Mouse (Mus musculus) bone marrow, adult 2 months (tissue): Measurements from ENCODE around the gene Slc26a10.

Experiments used
- CTCF ChIP-seq: fragments of 200-500 bp; IDR thresholded peaks from 2 replicates; pipeline ENCODE4 v1.5.1; 2011; ENCODE audit warnings: low read length, control low read depth; ENCODE audit not compliant: control insufficient read depth, insufficient read depth
- POLR2A ChIP-seq: fragments of 200-500 bp; IDR thresholded peaks from 2 replicates; pipeline ENCODE4 v1.6.1; 2011; ENCODE audit warnings: low read depth, mild to moderate bottlenecking, control low read depth, low read length, borderline replicate concordance; ENCODE audit not compliant: control insufficient read depth

GRCm38 (mm10) chr10:127197104-127197503 is 16.7 kb upstream of the Slc26a10 start:
- no peak for TF ChIP-seq CTCF
- TF ChIP-seq POLR2A: no peak
